Mouse (Mus musculus): Measurements from ENCODE around the gene Hs2st1. TPM values are rescaled to one million over a fixed set of nuclear protein-coding genes. Genes with fewer than 3 reads are reported as not detected.

Gene Hs2st1
- polyA plus RNA-seq, 1 experiment = 7.8 TPM

DNA sequence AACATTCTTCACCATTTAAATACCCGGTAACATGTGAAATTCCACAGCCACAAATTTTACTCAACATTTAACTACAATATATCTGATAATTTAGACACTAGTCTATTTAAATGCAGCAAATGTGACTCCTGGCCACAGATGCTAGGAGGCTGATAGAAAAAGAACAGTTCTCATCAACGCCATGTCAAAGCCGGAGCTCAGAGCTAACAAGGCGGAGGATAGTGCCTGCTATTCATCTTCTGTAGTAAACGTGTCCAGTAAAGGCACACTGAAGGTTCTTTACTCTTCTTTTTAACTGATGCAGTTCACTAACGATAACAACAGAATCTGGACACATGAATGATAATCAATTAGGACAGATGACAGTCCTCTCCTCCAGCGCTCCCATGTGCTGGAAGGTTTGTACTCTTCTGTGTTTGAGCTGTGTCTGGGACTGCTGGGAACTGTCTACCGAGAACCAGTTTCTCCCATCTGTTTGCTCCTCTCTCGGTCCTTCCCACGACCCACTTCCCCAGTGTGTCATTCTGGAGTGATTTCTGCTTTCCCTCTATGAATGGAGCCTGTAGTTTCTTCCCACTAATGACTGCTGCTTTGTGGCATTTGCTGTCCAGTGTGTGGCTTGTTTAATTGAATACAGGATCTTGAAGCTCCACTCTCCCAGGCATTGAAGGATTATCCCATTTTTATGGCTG lies 50.3 kb downstream of the Hs2st1 start:
- Histone ChIP-seq H3K36me3 (ENCODE audit: control insufficient read depth, insufficient read depth, low read length) (no peaks in the 10 kb centered on the region), H3K4me3 (ENCODE audit: control insufficient read depth, insufficient read depth, low read length) (no peak overlapping the region), H3K4me1 (replicated peaks; ENCODE audit: control insufficient read depth, insufficient read depth, low read length) (no peaks in the 10 kb centered on the region), H3K27ac (ENCODE audit: control insufficient read depth, insufficient read depth, low read length) (no peak overlapping the region), H3K27me3 (ENCODE audit: control insufficient read depth, insufficient read depth, low read length) (no peaks in the 10 kb centered on the region)
- TF ChIP-seq CTCF (IDR thresholded peaks at IDR 0.05; ENCODE audit: borderline replicate concordance, control insufficient read depth, extremely low read depth, insufficient read depth, low read length, poor library complexity) (no peak), POLR2A (IDR thresholded peaks at IDR 0.05; ENCODE audit: control insufficient read depth, extremely low read depth, insufficient read depth, low read length, poor library complexity) (no peak)
- DNase-seq = no peak
- 93% methylated on average over 10 of the region's 10 CpGs for WGBS

GRCm38 (mm10) chr3:144518917-144519316 lies 51.1 kb downstream of the Hs2st1 start:
- 92% methylated on average over 5 of the region's 5 CpGs for WGBS
- Histone ChIP-seq H3K27ac (ENCODE audit: control insufficient read depth, insufficient read depth, low read length) (no peak overlapping the region), H3K4me1 (replicated peaks; ENCODE audit: control insufficient read depth, insufficient read depth, low read length) (no peaks in the 10 kb centered on the region), H3K27me3 (ENCODE audit: control insufficient read depth, insufficient read depth, low read length) (no peaks in the 10 kb centered on the region), H3K4me3 (ENCODE audit: control insufficient read depth, insufficient read depth, low read length) (no peak overlapping the region), H3K36me3 (ENCODE audit: control insufficient read depth, insufficient read depth, low read length) (no peaks in the 10 kb centered on the region)
- TF ChIP-seq CTCF (IDR thresholded peaks at IDR 0.05; ENCODE audit: borderline replicate concordance, control insufficient read depth, extremely low read depth, insufficient read depth, low read length, poor library complexity) (no peak), POLR2A (IDR thresholded peaks at IDR 0.05; ENCODE audit: control insufficient read depth, extremely low read depth, insufficient read depth, low read length, poor library complexity) (no peak)
- DNase-seq = no peak

GRCm38 (mm10) chr3:144515286-144515685 lies 54.7 kb downstream of the Hs2st1 start:
- Histone ChIP-seq H3K4me3 (ENCODE audit: control insufficient read depth, insufficient read depth, low read length) (no peak overlapping the region), H3K4me1 (replicated peaks; ENCODE audit: control insufficient read depth, insufficient read depth, low read length) (no peaks in the 10 kb centered on the region), H3K27ac (ENCODE audit: control insufficient read depth, insufficient read depth, low read length) (no peak overlapping the region), H3K27me3 (ENCODE audit: control insufficient read depth, insufficient read depth, low read length) (no peaks in the 10 kb centered on the region), H3K36me3 (ENCODE audit: control insufficient read depth, insufficient read depth, low read length) (no peaks in the 10 kb centered on the region)
- no peak for TF ChIP-seq CTCF (IDR thresholded peaks at IDR 0.05; ENCODE audit: borderline replicate concordance, control insufficient read depth, extremely low read depth, insufficient read depth, low read length, poor library complexity)
- TF ChIP-seq POLR2A (IDR thresholded peaks at IDR 0.05; ENCODE audit: control insufficient read depth, extremely low read depth, insufficient read depth, low read length, poor library complexity) = no peak
- 96% methylated on average over 7 of the region's 7 CpGs for WGBS
- DNase-seq = no peak

DNA sequence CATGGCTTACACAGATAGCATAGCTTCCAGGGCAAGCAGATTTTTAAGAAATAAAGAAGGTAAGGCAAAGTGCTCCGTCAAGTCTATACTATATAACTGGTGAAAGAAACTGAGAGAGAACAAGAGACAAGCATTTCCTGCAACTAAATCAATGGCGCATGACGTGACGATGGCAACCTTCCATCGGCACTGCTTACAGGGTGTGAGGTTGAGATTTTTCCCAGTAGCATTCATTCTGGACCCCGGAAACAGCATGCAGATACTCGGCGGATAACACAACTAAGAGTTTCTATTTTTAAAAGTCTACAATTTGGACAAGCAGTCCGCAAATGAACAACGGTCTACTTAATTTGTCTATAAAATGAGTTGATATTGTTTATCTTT lies 55.9 kb downstream of the Hs2st1 start:
- no peak overlapping the region for H3K27ac ChIP-seq (ENCODE audit: control insufficient read depth, insufficient read depth, low read length)
- no peaks in the 10 kb centered on the region for H3K4me1 ChIP-seq (replicated peaks; ENCODE audit: control insufficient read depth, insufficient read depth, low read length)
- TF ChIP-seq POLR2A (IDR thresholded peaks at IDR 0.05; ENCODE audit: control insufficient read depth, extremely low read depth, insufficient read depth, low read length, poor library complexity) (no peak), CTCF (IDR thresholded peaks at IDR 0.05; ENCODE audit: borderline replicate concordance, control insufficient read depth, extremely low read depth, insufficient read depth, low read length, poor library complexity) (no peak)
- H3K36me3 ChIP-seq (ENCODE audit: control insufficient read depth, insufficient read depth, low read length) = no peaks in the 10 kb centered on the region
- 96% methylated on average over 10 of the region's 10 CpGs for WGBS
- no peak for DNase-seq
- H3K4me3 ChIP-seq (ENCODE audit: control insufficient read depth, insufficient read depth, low read length) = no peak overlapping the region
- H3K27me3 ChIP-seq (ENCODE audit: control insufficient read depth, insufficient read depth, low read length) = no peaks in the 10 kb centered on the region

DNA sequence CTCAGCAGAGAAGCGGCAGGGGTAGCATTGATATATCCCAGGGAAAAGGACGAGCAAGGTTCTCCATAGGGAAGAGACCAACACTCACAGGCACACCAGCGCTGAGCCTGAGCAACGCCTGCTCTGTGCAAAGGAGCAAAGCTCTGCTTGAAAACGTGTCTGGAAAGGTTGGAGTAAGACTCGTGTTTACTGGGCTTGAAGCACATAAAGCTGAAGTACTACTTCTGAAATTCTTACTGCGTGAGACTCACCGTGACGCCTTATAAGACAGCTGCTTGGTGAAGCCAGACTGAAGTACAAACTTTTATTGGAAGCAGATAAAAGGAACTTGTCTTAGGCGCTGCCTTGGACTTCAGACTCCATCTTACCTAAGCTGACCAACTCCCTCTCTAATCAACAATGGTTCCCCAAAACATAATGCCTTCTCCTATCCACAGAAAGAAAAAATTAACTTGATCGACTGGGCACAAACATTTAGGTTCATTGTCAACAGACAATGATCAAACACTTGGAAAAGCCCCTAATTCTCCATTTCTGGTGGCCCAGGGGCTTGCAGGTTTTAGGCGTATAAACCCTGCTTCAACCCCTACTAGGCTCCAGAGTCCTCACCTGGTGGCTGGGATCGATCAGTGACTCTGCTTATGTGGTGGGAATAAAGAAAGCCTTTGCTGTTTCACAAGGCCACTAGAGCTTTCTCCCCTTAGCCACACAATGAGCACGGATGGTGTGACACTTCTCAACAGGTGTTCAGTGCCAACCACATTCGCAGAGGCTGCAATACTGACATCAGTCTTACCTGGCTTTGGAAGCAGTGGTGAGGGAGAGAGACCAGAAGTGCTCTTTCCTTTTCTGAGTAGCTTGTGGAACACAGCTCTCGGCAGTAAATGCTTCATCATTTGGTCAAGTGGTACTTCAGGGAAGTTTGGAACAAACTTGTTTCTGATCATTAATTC lies 56.5 kb downstream of the Hs2st1 start:
- H3K4me1 ChIP-seq (replicated peaks; ENCODE audit: control insufficient read depth, insufficient read depth, low read length) = no peaks in the 10 kb centered on the region
- no peak overlapping the region for H3K27ac ChIP-seq (ENCODE audit: control insufficient read depth, insufficient read depth, low read length)
- no peak for DNase-seq
- H3K4me3 ChIP-seq (ENCODE audit: control insufficient read depth, insufficient read depth, low read length) = no peak overlapping the region
- no peaks in the 10 kb centered on the region for H3K27me3 ChIP-seq (ENCODE audit: control insufficient read depth, insufficient read depth, low read length)
- H3K36me3 ChIP-seq (ENCODE audit: control insufficient read depth, insufficient read depth, low read length) = no peaks in the 10 kb centered on the region
- WGBS = 93% methylated on average over 16 of the region's 16 CpGs
- TF ChIP-seq CTCF (IDR thresholded peaks at IDR 0.05; ENCODE audit: borderline replicate concordance, control insufficient read depth, extremely low read depth, insufficient read depth, low read length, poor library complexity) = no peak
- no peak for TF ChIP-seq POLR2A (IDR thresholded peaks at IDR 0.05; ENCODE audit: control insufficient read depth, extremely low read depth, insufficient read depth, low read length, poor library complexity)

- TF ChIP-seq CTCF (IDR thresholded peaks at IDR 0.05; ENCODE audit: borderline replicate concordance, control insufficient read depth, extremely low read depth, insufficient read depth, low read length, poor library complexity) (no peak), POLR2A (IDR thresholded peaks at IDR 0.05; ENCODE audit: control insufficient read depth, extremely low read depth, insufficient read depth, low read length, poor library complexity) (no peak)
- Histone ChIP-seq H3K4me1 (replicated peaks; ENCODE audit: control insufficient read depth, insufficient read depth, low read length) (no peaks in the 10 kb centered on the region), H3K36me3 (ENCODE audit: control insufficient read depth, insufficient read depth, low read length) (no peaks in the 10 kb centered on the region), H3K27me3 (ENCODE audit: control insufficient read depth, insufficient read depth, low read length) (no peaks in the 10 kb centered on the region), H3K27ac (ENCODE audit: control insufficient read depth, insufficient read depth, low read length) (no peak overlapping the region), H3K4me3 (ENCODE audit: control insufficient read depth, insufficient read depth, low read length) (no peak overlapping the region)
- WGBS = 98% methylated on average over 3 of the region's 3 CpGs
- no peak for DNase-seq
Measured at GRCm38 (mm10) chr3:144510724-144511123, 59.3 kb downstream of the Hs2st1 start.
